Mouse (Mus musculus) urinary bladder, postnatal 0 days (tissue): ENCODE data around the gene Ugt1a7c. TPM values are rescaled to one million over a fixed set of nuclear protein-coding genes. Genes with fewer than 3 reads are reported as not detected.

Source experiments
- polyA plus RNA-seq: library from polyadenylated mRNA; unstranded; fragments of >200 nt; fragmentation: Nextera tagmentation; extraction: Ambion mirVana; gene quantifications from 2 replicates; pipeline ENCODE4 v1.2.1, GENCODE M21; 2015

The Ugt1a7c gene
- polyA plus RNA-seq, result 6.8 and 10.6 TPM in 2 replicates

GRCm38 (mm10) chr1:88094941-88095492 lies at the start of gene Ugt1a7c:
Gene Ugt1a7c (plus strand): TSS chr1:88095062.

GRCm38 (mm10) chr1:88055088-88055487 lies 39.8 kb upstream of the Ugt1a7c start, which contains the start of gene Ugt1a10:
Gene Ugt1a10 (plus strand): TSS chr1:88055388.

GRCm38 (mm10) chr1:88070495-88070894 lies 24.4 kb upstream of the Ugt1a7c start, which contains the start of gene Ugt1a9:
Gene Ugt1a9 (plus strand): TSS chr1:88070800.

GRCm38 (mm10) chr1:88087513-88087912 lies 7.3 kb upstream of the Ugt1a7c start, which contains the start of gene Ugt1a8:
Gene Ugt1a8 (plus strand): TSS chr1:88087813.

GRCm38 (mm10) chr1:88103019-88103418 lies 8.2 kb downstream of the Ugt1a7c start, which contains the start of gene Ugt1a6b:
Gene Ugt1a6b (plus strand): TSS chr1:88103252.

GRCm38 (mm10) chr1:88134457-88135011 lies 39.7 kb downstream of the Ugt1a7c start, which contains the start of gene Ugt1a6a:
Gene Ugt1a6a (plus strand): TSS chr1:88134809.

GRCm38 (mm10) chr1:88165711-88166110 lies 70.8 kb downstream of the Ugt1a7c start, which contains the start of gene Ugt1a5:
Gene Ugt1a5 (plus strand): TSS chr1:88166012.

GRCm38 (mm10) chr1:88200456-88200855 lies 105.6 kb downstream of the Ugt1a7c start, which contains the start of gene Ugt1a2:
Gene Ugt1a2 (plus strand): TSS chr1:88200601.

GRCm38 (mm10) chr1:88205294-88205922 lies 110.5 kb downstream of the Ugt1a7c start, which contains the start of gene Dnajb3:
Gene Dnajb3 (minus strand): TSS chr1:88205782.

GRCm38 (mm10) chr1:88211812-88212211 lies 117.0 kb downstream of the Ugt1a7c start, which contains the start of gene Ugt1a1:
Gene Ugt1a1 (plus strand): TSS chr1:88211959.

GRCm38 (mm10) chr1:88226670-88227379 lies 132.0 kb downstream of the Ugt1a7c start, which contains the start of gene Mroh2a:
Gene Mroh2a (plus strand): TSS chr1:88226986.

Other genes with a start within 250 kb of the Ugt1a7c start
- gene Dgkd, start 241.8 kb upstream of the Ugt1a7c start, polyA plus RNA-seq, result 14.7 and 15.9 TPM in 2 replicates
- 11.9 and 12.7 TPM in 2 replicates for gene Usp40, start 86.5 kb upstream of the Ugt1a7c start, polyA plus RNA-seq
- not detected in 2 replicates for gene Ugt1a10, start 39.7 kb upstream of the Ugt1a7c start, polyA plus RNA-seq
- not detected in 2 replicates for gene Ugt1a9, start 24.3 kb upstream of the Ugt1a7c start, polyA plus RNA-seq
- not detected in 2 replicates for gene Ugt1a8, start 7.2 kb upstream of the Ugt1a7c start, polyA plus RNA-seq
- 1.8 and 2.5 TPM in 2 replicates for gene Ugt1a6b, start 8.2 kb downstream of the Ugt1a7c start, polyA plus RNA-seq
- gene Ugt1a6a, start 39.7 kb downstream of the Ugt1a7c start, polyA plus RNA-seq, result 21.8 and 27.6 TPM in 2 replicates
- not detected in 2 replicates for gene Ugt1a5, start 71.0 kb downstream of the Ugt1a7c start, polyA plus RNA-seq
- gene Ugt1a2, start 105.5 kb downstream of the Ugt1a7c start, polyA plus RNA-seq, result not detected in 2 replicates
- gene Dnajb3, start 110.7 kb downstream of the Ugt1a7c start, polyA plus RNA-seq, result 6.6 and 7.7 TPM in 2 replicates
- gene Ugt1a1, start 116.9 kb downstream of the Ugt1a7c start, polyA plus RNA-seq, result 13.2 and 13.8 TPM in 2 replicates
- 0.16 and 0.17 TPM in 2 replicates for gene Mroh2a, start 131.9 kb downstream of the Ugt1a7c start, polyA plus RNA-seq
- gene Hjurp, start 182.6 kb downstream of the Ugt1a7c start, polyA plus RNA-seq, result 35.4 and 44.6 TPM in 2 replicates
- gene Trpm8, start 182.6 kb downstream of the Ugt1a7c start, polyA plus RNA-seq, result not detected in 2 replicates